Mouse (Mus musculus): ENCODE data around the gene Gldc. TPM values are rescaled to one million over a fixed set of nuclear protein-coding genes. Genes with fewer than 3 reads are reported as not detected.
A peak's percentile ranks its signal among the peaks of the same experiment; 100 is the strongest.

Gene Gldc
- polyA plus RNA-seq, 1 experiment from 2014 or later = 7.2 TPM

DNA sequence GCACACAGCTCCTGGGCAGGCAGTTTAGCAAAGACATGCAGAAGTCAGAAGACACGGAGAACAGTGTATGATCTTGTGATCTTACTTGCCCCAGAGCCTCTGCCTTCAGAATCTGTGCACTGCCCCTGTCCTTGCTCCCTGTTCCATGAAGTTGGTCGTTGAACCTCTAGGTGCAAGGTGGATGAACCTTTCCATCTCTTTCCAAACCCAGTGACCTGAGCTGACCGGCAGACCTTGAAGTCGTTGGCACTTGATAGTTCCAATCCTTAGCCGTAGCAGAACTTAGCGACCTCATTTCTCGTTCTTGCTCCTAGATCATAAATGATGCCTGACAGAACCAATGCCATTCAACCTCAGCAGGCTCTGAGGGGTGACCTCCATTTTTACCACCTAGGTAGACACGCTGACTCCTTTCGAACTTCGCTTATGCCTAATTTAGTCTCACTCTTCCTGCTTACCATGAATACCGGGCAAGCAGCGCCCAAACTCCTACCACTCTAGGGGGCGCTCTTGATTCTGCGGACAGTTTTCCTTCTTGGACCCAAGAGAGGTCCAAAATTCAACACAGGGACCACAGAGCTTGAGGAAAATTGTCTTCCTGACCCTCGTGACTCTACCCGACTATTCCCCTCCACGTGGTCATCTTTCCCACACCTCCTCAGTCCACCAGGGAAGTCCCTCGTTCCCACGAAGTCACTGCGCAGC, 8.3 kb downstream of the Gldc start:
- Histone ChIP-seq H3K4me2 (replicated peaks) (no peak overlapping the region), H3K36me3 (replicated peaks; ENCODE audit: control insufficient read depth, insufficient read depth) (no peaks in the 10 kb centered on the region), H3K9me3 (ENCODE audit: control insufficient read depth, low read length) (no peaks in the 10 kb centered on the region), H3K27me3 (ENCODE audit: control insufficient read depth, insufficient read depth, low read length) (no peaks in the 10 kb centered on the region), H3K4me3 (replicated peaks; ENCODE audit: low read length) (no peak overlapping the region), H3K27ac (no peak overlapping the region), H3K9ac (no peak overlapping the region), H3K4me1 (replicated peaks; ENCODE audit: control insufficient read depth, insufficient read depth, low read length) (no peaks in the 10 kb centered on the region)
- ATAC-seq (ENCODE audit: low FRiP score) (no peak), DNase-seq (ENCODE audit: low spot score) (no peak)
- WGBS = 93% methylated on average over 20 of the region's 20 CpGs

DNA sequence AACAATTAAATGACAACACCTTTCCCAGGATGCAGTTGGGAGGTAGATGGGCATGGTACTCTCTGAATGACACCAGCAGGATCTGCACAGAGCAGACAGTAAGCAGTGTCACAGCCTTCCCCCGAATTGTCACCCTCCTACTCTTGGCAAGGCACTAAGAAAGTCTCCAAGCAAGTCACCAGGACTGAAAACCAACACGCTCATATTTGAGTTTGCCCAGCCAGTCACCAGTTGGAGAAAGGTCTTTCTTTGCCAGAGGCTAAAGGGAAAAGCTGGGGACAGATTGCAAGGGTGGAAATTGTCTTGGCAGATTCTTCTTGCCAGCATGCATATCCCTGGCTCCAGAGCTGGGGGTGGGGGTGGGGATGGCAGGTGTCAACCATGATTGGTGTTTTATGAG, 11.0 kb downstream of the Gldc start:
- Histone ChIP-seq H3K9me3 (ENCODE audit: control insufficient read depth, low read length) (no peaks in the 10 kb centered on the region), H3K4me2 (replicated peaks) (no peak overlapping the region), H3K4me3 (replicated peaks; ENCODE audit: low read length) (no peak overlapping the region), H3K4me1 (replicated peaks; ENCODE audit: control insufficient read depth, insufficient read depth, low read length) (no peaks in the 10 kb centered on the region), H3K36me3 (replicated peaks; ENCODE audit: control insufficient read depth, insufficient read depth) (no peaks in the 10 kb centered on the region), H3K9ac (no peak overlapping the region), H3K27me3 (ENCODE audit: control insufficient read depth, insufficient read depth, low read length) (no peaks in the 10 kb centered on the region), H3K27ac (no peak overlapping the region)
- ATAC-seq (ENCODE audit: low FRiP score) (no peak), DNase-seq (ENCODE audit: low spot score) (no peak)
- WGBS = 92% methylated on average over 2 of the region's 2 CpGs

DNA sequence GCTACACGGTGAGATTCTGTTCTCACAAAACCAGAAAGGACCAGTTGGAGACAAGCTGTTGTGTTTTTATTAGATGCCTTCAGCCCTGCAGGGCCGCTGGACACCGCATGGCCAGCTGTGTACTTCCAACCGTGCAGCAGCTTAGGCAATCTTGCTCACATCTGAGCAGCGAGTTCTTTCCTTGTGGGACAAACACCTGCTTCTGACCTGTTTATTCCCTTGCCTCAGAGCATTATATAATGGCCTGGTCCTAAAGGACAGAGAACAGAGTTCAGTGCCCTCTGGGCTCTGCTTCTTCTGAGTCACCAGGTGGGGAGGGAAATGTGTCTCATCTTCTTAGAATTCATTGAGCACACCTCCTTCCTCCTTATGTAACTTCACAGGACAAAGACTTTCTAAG, 12.4 kb downstream of the Gldc start:
- Histone ChIP-seq H3K9ac (no peak overlapping the region), H3K36me3 (replicated peaks; ENCODE audit: control insufficient read depth, insufficient read depth) (no peaks in the 10 kb centered on the region), H3K4me2 (replicated peaks) (no peak overlapping the region), H3K4me1 (replicated peaks; ENCODE audit: control insufficient read depth, insufficient read depth, low read length) (no peaks in the 10 kb centered on the region), H3K27ac (no peak overlapping the region), H3K27me3 (ENCODE audit: control insufficient read depth, insufficient read depth, low read length) (no peaks in the 10 kb centered on the region), H3K9me3 (ENCODE audit: control insufficient read depth, low read length) (no peaks in the 10 kb centered on the region), H3K4me3 (replicated peaks; ENCODE audit: low read length) (no peak overlapping the region)
- 77% methylated on average over 5 of the region's 5 CpGs for WGBS
- DNase-seq (ENCODE audit: low spot score) = no peak
- no peak for ATAC-seq (ENCODE audit: low FRiP score)

DNA sequence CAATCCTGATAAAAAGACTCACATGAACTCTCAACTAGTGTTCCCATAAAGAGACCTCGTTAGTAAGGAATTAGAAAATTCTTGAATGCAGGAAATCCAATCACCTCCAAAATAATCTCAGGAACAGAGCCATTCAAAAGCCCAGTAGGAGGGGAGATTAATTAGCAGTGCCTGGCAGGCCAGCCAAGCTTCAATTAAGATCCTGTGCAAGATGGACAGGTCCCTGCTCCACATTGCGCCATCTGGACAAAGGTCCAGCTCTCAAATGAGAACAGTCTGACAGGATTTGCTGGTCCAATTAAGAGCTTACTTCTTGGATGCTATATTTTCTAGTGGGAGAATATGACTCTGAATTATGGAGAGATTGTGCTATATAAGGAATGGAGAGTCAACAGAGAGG, 15.2 kb downstream of the Gldc start:
- 32% methylated on average over 2 of the region's 2 CpGs for WGBS
- no peak for ATAC-seq (ENCODE audit: low FRiP score)
- Histone ChIP-seq H3K36me3 (replicated peaks; ENCODE audit: control insufficient read depth, insufficient read depth) (no peaks in the 10 kb centered on the region), H3K4me1 (replicated peaks; ENCODE audit: control insufficient read depth, insufficient read depth, low read length) (0 out of 2 replicates have a peak, but pooled peaks cover 9% of the 10 kb centered on the region), H3K4me2 (replicated peaks) (no peak overlapping the region), H3K9ac (no peak overlapping the region), H3K9me3 (ENCODE audit: control insufficient read depth, low read length) (no peaks in the 10 kb centered on the region), H3K27me3 (ENCODE audit: control insufficient read depth, insufficient read depth, low read length) (no peaks in the 10 kb centered on the region), H3K27ac (no peak overlapping the region), H3K4me3 (replicated peaks; ENCODE audit: low read length) (no peak overlapping the region)
- no peak for DNase-seq (ENCODE audit: low spot score)

DNA sequence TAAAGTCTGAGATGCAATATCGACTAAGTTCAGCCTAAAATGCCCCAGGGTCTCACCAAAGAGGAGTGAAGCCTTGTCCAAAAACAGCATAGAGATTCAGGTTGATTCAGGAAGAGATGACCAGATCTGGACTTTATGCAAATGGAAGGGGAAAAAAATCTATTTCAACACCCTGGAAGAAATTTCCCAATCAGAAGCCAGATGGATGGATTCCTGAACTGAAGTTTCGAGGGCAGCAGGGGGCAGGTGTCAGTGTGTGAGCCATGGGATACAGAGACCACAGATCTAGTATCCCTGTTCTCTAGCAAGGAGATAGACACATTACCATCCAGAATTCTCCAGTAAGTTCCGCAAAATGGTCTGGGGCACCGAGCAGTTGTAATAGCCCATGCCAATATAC, 17.0 kb downstream of the Gldc start:
- DNase-seq (ENCODE audit: low spot score) = no peak
- Histone ChIP-seq H3K4me1 (replicated peaks; ENCODE audit: control insufficient read depth, insufficient read depth, low read length) (0 out of 2 replicates have a peak, but pooled peaks cover 9% of the 10 kb centered on the region), H3K27me3 (ENCODE audit: control insufficient read depth, insufficient read depth, low read length) (no peaks in the 10 kb centered on the region), H3K4me2 (replicated peaks) (no peak overlapping the region), H3K36me3 (replicated peaks; ENCODE audit: control insufficient read depth, insufficient read depth) (no peaks in the 10 kb centered on the region), H3K9me3 (ENCODE audit: control insufficient read depth, low read length) (no peaks in the 10 kb centered on the region), H3K27ac (no peak overlapping the region), H3K4me3 (replicated peaks; ENCODE audit: low read length) (no peak overlapping the region), H3K9ac (no peak overlapping the region)
- ATAC-seq (ENCODE audit: low FRiP score) = no peak
- WGBS = 83% methylated on average over 4 of the region's 4 CpGs

DNA sequence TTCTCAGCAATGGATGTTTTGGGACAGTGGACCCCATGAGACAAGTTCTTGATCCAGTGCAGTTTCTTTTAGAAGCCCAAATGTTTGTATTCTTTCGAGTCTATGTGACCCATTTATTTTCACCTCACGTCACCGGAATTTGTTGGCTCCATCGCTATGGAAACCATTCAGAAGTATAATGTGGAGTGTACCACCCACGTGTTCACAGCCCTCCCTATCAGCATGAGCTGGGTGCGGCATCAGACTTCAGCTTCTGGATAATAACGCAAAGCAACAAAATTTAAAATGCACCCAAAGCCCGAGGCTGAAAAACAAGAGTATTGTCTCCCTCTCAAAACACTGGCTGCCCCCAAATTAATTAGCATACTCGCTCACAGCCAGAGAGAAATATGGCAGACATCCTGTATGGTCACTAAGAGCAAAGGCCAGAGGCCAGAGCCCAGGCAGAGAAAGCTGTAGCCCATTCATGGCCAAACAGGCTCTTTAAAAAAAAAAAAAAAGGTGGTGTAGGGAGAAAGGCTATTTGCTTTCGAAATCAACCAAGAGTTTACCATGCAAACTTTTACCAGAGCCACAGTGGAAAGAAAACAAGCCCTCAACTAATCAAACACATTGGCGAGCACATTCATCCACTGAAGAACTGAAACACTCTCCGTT, 18.1 kb downstream of the Gldc start:
- Histone ChIP-seq H3K9me3 (ENCODE audit: control insufficient read depth, low read length) (no peaks in the 10 kb centered on the region), H3K4me3 (replicated peaks; ENCODE audit: low read length) (no peak overlapping the region), H3K9ac (0 out of 2 replicates have a peak overlapping the region, but pooled peaks have one; percentile 4), H3K4me2 (replicated peaks) (peak overlapping the region; percentile 35), H3K27me3 (ENCODE audit: control insufficient read depth, insufficient read depth, low read length) (no peaks in the 10 kb centered on the region), H3K4me1 (replicated peaks; ENCODE audit: control insufficient read depth, insufficient read depth, low read length) (0 out of 2 replicates have a peak, but pooled peaks cover 9% of the 10 kb centered on the region), H3K36me3 (replicated peaks; ENCODE audit: control insufficient read depth, insufficient read depth) (no peaks in the 10 kb centered on the region), H3K27ac (peak overlapping the region; percentile 39)
- ATAC-seq (ENCODE audit: low FRiP score) (peak; percentile 78; the same call in 1 of the 2 replicates), DNase-seq (ENCODE audit: low spot score) (peak; percentile 64)
- 23% methylated on average over 12 of the region's 12 CpGs for WGBS

DNA sequence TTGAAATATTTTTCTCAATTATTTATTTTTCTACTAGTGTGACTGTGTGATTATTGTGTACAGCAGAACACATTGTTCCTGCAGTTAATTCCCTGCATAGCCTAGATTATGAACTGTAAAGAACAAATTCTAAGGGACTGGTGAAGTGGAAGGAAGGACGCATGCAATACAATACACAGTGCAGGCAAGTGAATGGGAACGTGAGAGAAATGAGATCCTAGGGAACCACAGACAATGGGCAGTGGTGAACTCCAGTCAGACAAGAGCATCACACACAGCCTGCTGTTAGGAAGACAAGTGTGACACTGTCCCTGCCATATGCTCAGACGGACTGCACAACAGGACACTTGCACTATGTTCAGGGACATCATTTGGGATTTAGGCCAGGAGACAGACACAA, 21.5 kb downstream of the Gldc start:
- Histone ChIP-seq H3K4me2 (replicated peaks) (no peak overlapping the region), H3K9ac (no peak overlapping the region), H3K27ac (no peak overlapping the region), H3K4me3 (replicated peaks; ENCODE audit: low read length) (no peak overlapping the region), H3K4me1 (replicated peaks; ENCODE audit: control insufficient read depth, insufficient read depth, low read length) (0 out of 2 replicates have a peak, but pooled peaks cover 9% of the 10 kb centered on the region), H3K9me3 (ENCODE audit: control insufficient read depth, low read length) (no peaks in the 10 kb centered on the region), H3K36me3 (replicated peaks; ENCODE audit: control insufficient read depth, insufficient read depth) (no peaks in the 10 kb centered on the region), H3K27me3 (ENCODE audit: control insufficient read depth, insufficient read depth, low read length) (no peaks in the 10 kb centered on the region)
- 9% methylated on average over 3 of the region's 3 CpGs for WGBS
- peak; percentile 64; the same call in 1 of the 2 replicates for ATAC-seq (ENCODE audit: low FRiP score)
- DNase-seq (ENCODE audit: low spot score) = no peak

DNA sequence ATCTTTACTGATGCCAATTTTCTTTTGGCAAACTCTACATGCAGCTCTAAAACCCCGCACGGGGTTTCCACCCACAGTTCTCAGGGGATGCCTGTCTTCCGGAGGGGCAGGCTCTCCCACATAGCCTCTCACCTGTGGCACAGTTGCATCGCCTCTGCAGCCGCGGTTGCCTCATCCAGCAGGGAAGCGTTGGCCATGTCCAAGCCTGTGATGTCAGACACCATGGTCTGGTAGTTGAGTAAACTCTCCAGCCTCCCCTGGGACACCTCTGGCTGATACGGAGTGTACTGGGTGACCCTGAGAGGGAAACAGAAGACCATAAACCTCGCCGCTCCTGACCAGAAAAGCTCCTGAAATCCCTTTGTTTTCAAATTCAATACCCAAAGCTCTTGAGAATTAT, 23.9 kb downstream of the Gldc start:
- H3K27ac ChIP-seq = no peak overlapping the region
- H3K27me3 ChIP-seq (ENCODE audit: control insufficient read depth, insufficient read depth, low read length) = no peaks in the 10 kb centered on the region
- 94% methylated on average over 10 of the region's 10 CpGs for WGBS
- no peak overlapping the region for H3K4me3 ChIP-seq (replicated peaks; ENCODE audit: low read length)
- H3K9ac ChIP-seq = no peak overlapping the region
- no peaks in the 10 kb centered on the region for H3K9me3 ChIP-seq (ENCODE audit: control insufficient read depth, low read length)
- H3K4me1 ChIP-seq (replicated peaks; ENCODE audit: control insufficient read depth, insufficient read depth, low read length) = no peaks in the 10 kb centered on the region
- H3K36me3 ChIP-seq (replicated peaks; ENCODE audit: control insufficient read depth, insufficient read depth) = no peaks in the 10 kb centered on the region
- DNase-seq (ENCODE audit: low spot score) = no peak
- no peak for ATAC-seq (ENCODE audit: low FRiP score)
- no peak overlapping the region for H3K4me2 ChIP-seq (replicated peaks)

DNA sequence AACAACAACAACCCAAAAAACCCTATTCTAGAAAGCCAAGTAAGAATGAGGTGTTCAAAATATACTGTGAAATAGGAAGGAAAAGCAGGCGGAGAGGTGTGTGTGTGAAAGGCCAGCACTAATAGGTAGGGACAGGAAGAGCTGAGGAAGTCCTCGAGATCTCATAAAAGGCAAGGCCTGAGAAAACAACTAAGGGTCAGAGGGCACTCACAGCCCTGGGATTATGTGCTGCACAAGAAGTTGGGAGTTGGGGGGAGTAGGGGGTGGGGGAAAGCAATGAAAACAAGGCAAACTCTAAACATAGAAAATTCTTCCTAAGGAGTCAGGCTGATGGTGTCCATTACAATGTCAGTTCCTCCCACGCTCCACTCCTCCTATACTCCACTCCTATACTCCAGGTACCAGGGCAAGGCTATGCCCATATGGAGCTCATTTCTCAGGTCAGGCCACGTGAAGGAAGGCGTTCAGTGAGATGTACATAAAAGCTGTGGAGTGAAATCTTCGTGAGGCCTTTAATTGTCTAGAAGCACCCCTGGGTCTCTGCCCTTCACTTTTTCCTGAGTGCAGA, 25.9 kb downstream of the Gldc start:
- Histone ChIP-seq H3K9ac (no peak overlapping the region), H3K9me3 (ENCODE audit: control insufficient read depth, low read length) (no peaks in the 10 kb centered on the region), H3K4me2 (replicated peaks) (no peak overlapping the region), H3K27ac (no peak overlapping the region), H3K36me3 (replicated peaks; ENCODE audit: control insufficient read depth, insufficient read depth) (no peaks in the 10 kb centered on the region), H3K27me3 (ENCODE audit: control insufficient read depth, insufficient read depth, low read length) (no peaks in the 10 kb centered on the region), H3K4me1 (replicated peaks; ENCODE audit: control insufficient read depth, insufficient read depth, low read length) (no peaks in the 10 kb centered on the region), H3K4me3 (replicated peaks; ENCODE audit: low read length) (no peak overlapping the region)
- 73% methylated on average over 6 of the region's 6 CpGs for WGBS
- no peak for DNase-seq (ENCODE audit: low spot score)
- ATAC-seq (ENCODE audit: low FRiP score) = no peak
